Mouse (Mus musculus): ENCODE measurements around the gene Cep44. TPM values are rescaled to one million over a fixed set of nuclear protein-coding genes. Genes with fewer than 3 reads are reported as not detected.

The Cep44 gene
- polyA plus RNA-seq, 1 experiment = 25.5 TPM

- no peak for DNase-seq (ENCODE audit: low spot score)
Observed at GRCm38 (mm10) chr8:56486006-56486405, 64.8 kb downstream of the Cep44 start.

Other genes starting within 250 kb of the Cep44 start
- 33.9 and 36.5 TPM in 2 replicates for gene Fbxo8, start within 50 bp of the Cep44 start, polyA plus RNA-seq (2012; rRNA removed)